Mouse (Mus musculus) retina, adult 2 months (tissue): ENCODE measurements around the gene Myh10.
A peak's percentile ranks its signal among the peaks of the same experiment; 100 is the strongest.

Source experiments
- DNase-seq: peaks from one replicate; pipeline ENCODE4 v3.0.0-alpha.2; 2012; ENCODE audit warnings: low read depth, low spot score

Myh10 gene

GRCm38 (mm10) chr11:68745374-68746200 lies 54.2 kb downstream of the Myh10 start:
- no peak for DNase-seq

- no peak for DNase-seq
Observed at GRCm38 (mm10) chr11:68748121-68748520, 56.8 kb downstream of the Myh10 start.

- DNase-seq: no peak
Observed at GRCm38 (mm10) chr11:68750206-68750605, 58.8 kb downstream of the Myh10 start.

- DNase-seq: no peak
Observed at GRCm38 (mm10) chr11:68750938-68751337, 59.6 kb downstream of the Myh10 start.

- no peak for DNase-seq
Observed at GRCm38 (mm10) chr11:68754283-68754682, 62.9 kb downstream of the Myh10 start.

GRCm38 (mm10) chr11:68756456-68757348 lies 65.3 kb downstream of the Myh10 start:
- DNase-seq: no peak

- DNase-seq: no peak
Observed at GRCm38 (mm10) chr11:68759691-68760090, 68.3 kb downstream of the Myh10 start.

- no peak for DNase-seq
Observed at GRCm38 (mm10) chr11:68761155-68761554, 69.8 kb downstream of the Myh10 start.

GRCm38 (mm10) chr11:68761664-68762063 lies 70.3 kb downstream of the Myh10 start:
- no peak for DNase-seq

- DNase-seq: peak; percentile 71
Observed at GRCm38 (mm10) chr11:68764622-68765021, 73.3 kb downstream of the Myh10 start.

- DNase-seq: no peak
Observed at GRCm38 (mm10) chr11:68767762-68768542, 76.6 kb downstream of the Myh10 start.

GRCm38 (mm10) chr11:68769770-68770510 lies 78.6 kb downstream of the Myh10 start:
- no peak for DNase-seq

- no peak for DNase-seq
Observed at GRCm38 (mm10) chr11:68776147-68776655, 84.8 kb downstream of the Myh10 start.

GRCm38 (mm10) chr11:68777933-68778332 lies 86.6 kb downstream of the Myh10 start:
- no peak for DNase-seq

- no peak for DNase-seq
Observed at GRCm38 (mm10) chr11:68778855-68779254, 87.5 kb downstream of the Myh10 start.

- no peak for DNase-seq
Observed at GRCm38 (mm10) chr11:68779735-68780465, 88.5 kb downstream of the Myh10 start.

- no peak for DNase-seq
Observed at GRCm38 (mm10) chr11:68780466-68781114, 89.2 kb downstream of the Myh10 start.

GRCm38 (mm10) chr11:68782336-68782735 lies 91.0 kb downstream of the Myh10 start:
- DNase-seq: no peak

GRCm38 (mm10) chr11:68785813-68786212 lies 94.5 kb downstream of the Myh10 start:
- DNase-seq: no peak

GRCm38 (mm10) chr11:68787222-68787621 lies 95.9 kb downstream of the Myh10 start:
- no peak for DNase-seq
